Mouse (Mus musculus) layer of hippocampus, adult 2 months (tissue): ENCODE measurements at regions not wholly inside any gene's neighbourhood (a gene's known extent, or its start where the extent isn't known, plus 50 kb on each side); places are given as distances from the start of the nearest gene placed in this dataset.

ENCODE experiments used
- DNase-seq, 2 experiments: peaks; one replicate each; pipeline ENCODE4 v3.0.0; 2022; ENCODE audit warnings: low spot score in 2 of 2
- H3K27ac ChIP-seq: fragments of 200-600 bp; 2 replicates; pipeline ENCODE4 v1.8.1; 2022
- H3K4me3 ChIP-seq: fragments of 200-600 bp; 2 replicates; pipeline ENCODE4 v1.8.1; 2022; ENCODE audit warnings: mild to moderate bottlenecking
- CTCF ChIP-seq: fragments of 200-600 bp; conservative IDR thresholded peaks from 2 replicates; pipeline ENCODE4 v1.8.1; 2022; ENCODE audit warnings: antibody characterized with exemption, mild to moderate bottlenecking, moderate library complexity

- Histone ChIP-seq H3K4me3 (no peak overlapping the region), H3K27ac (no peak overlapping the region)
- TF ChIP-seq CTCF: no peak
- DNase-seq: peak in 1 of 2 experiments; percentile 23
Observed at GRCm38 (mm10) chr15:72208973-72209372, 1625.4 kb upstream of the Gm6569 start.

GRCm38 (mm10) chr15:72217731-72218130, 1616.6 kb upstream of the Gm6569 start:
- no peak for DNase-seq
- H3K27ac ChIP-seq: no peak overlapping the region
- no peak for TF ChIP-seq CTCF
- H3K4me3 ChIP-seq: no peak overlapping the region

GRCm38 (mm10) chr15:72219985-72220384, 1614.4 kb upstream of the Gm6569 start:
- TF ChIP-seq CTCF: peak; percentile 59
- Histone ChIP-seq H3K4me3 (no peak overlapping the region), H3K27ac (no peak overlapping the region)
- DNase-seq: no peak

- DNase-seq: no peak
- no peak overlapping the region for H3K4me3 ChIP-seq
- no peak for TF ChIP-seq CTCF
- H3K27ac ChIP-seq: no peak overlapping the region
Observed at GRCm38 (mm10) chr15:72220786-72221185, 1613.6 kb upstream of the Gm6569 start.

- no peak overlapping the region for H3K27ac ChIP-seq
- TF ChIP-seq CTCF: no peak
- no peak overlapping the region for H3K4me3 ChIP-seq
- DNase-seq: no peak
Observed at GRCm38 (mm10) chr15:72232355-72232754, 1602.0 kb upstream of the Gm6569 start.

- Histone ChIP-seq H3K4me3 (no peak overlapping the region), H3K27ac (peak overlapping the region; percentile 14; the same call in 1 of the 2 replicates)
- peak in 1 of 2 experiments; percentile 23 for DNase-seq
- no peak for TF ChIP-seq CTCF
Observed at GRCm38 (mm10) chr15:72264619-72265018, 1569.7 kb upstream of the Gm6569 start.

- no peak overlapping the region for H3K4me3 ChIP-seq
- TF ChIP-seq CTCF: no peak
- H3K27ac ChIP-seq: no peak overlapping the region
- DNase-seq: no peak
Observed at GRCm38 (mm10) chr15:72283846-72284245, 1550.5 kb upstream of the Gm6569 start.

GRCm38 (mm10) chr15:72296648-72297047, 1537.7 kb upstream of the Gm6569 start:
- no peak overlapping the region for H3K27ac ChIP-seq
- no peak overlapping the region for H3K4me3 ChIP-seq
- TF ChIP-seq CTCF: no peak
- no peak for DNase-seq

GRCm38 (mm10) chr15:72312417-72312816, 1521.9 kb upstream of the Gm6569 start:
- no peak for DNase-seq
- Histone ChIP-seq H3K4me3 (no peak overlapping the region), H3K27ac (no peak overlapping the region)
- TF ChIP-seq CTCF: no peak

- no peak for TF ChIP-seq CTCF
- H3K27ac ChIP-seq: no peak overlapping the region
- no peak overlapping the region for H3K4me3 ChIP-seq
- no peak for DNase-seq
Observed at GRCm38 (mm10) chr15:72321528-72321927, 1512.8 kb upstream of the Gm6569 start.

GRCm38 (mm10) chr15:72322127-72322526, 1512.2 kb upstream of the Gm6569 start:
- TF ChIP-seq CTCF: no peak
- H3K27ac ChIP-seq: no peak overlapping the region
- no peak overlapping the region for H3K4me3 ChIP-seq
- no peak for DNase-seq

GRCm38 (mm10) chr15:72323158-72323557, 1511.2 kb upstream of the Gm6569 start:
- no peak for DNase-seq
- Histone ChIP-seq H3K27ac (no peak overlapping the region), H3K4me3 (no peak overlapping the region)
- no peak for TF ChIP-seq CTCF

GRCm38 (mm10) chr15:72331262-72331661, 1503.1 kb upstream of the Gm6569 start:
- H3K27ac ChIP-seq: no peak overlapping the region
- H3K4me3 ChIP-seq: no peak overlapping the region
- no peak for DNase-seq
- TF ChIP-seq CTCF: no peak

GRCm38 (mm10) chr15:72334497-72334896, 1499.9 kb upstream of the Gm6569 start:
- no peak overlapping the region for H3K4me3 ChIP-seq
- DNase-seq: no peak
- no peak overlapping the region for H3K27ac ChIP-seq
- no peak for TF ChIP-seq CTCF

GRCm38 (mm10) chr15:72339629-72340028, 1494.7 kb upstream of the Gm6569 start:
- DNase-seq: no peak
- no peak overlapping the region for H3K27ac ChIP-seq
- no peak overlapping the region for H3K4me3 ChIP-seq
- no peak for TF ChIP-seq CTCF
